In the genomic region with DNA sequence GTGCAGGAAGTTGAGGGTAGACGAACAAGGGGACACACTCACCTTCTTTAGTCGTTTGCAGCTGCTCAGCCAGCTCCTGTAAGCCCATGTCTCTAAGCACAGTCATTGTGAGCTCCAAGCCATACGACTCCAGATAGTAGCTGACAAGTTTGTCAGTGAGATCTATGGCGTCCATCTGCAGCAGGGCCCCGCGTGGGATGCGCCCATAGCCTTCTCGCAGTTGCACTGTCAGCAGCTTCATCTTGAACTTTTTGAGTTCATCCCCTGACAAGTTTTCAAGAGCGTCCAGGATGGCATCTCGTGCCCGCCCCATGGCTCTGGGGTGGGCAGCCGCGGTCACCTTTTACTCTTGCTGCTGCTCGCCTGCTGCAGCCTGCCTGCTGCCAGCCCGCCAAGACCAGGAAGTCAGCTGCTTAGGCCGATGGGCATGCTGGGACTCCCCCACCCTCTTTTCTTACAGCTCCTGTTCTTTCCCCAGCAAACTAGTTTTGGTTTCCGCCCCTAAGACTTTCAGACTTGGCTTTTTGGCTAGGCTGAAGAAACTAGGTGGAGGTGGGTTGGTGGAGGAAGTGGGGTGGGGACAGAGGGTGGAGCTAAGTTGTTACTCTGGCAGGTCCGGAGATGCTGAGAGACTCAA, we compare ENCODE assay signal across 8 mouse cellular contexts. TPM values are rescaled to one million over a fixed set of nuclear protein-coding genes. Genes with fewer than 3 reads are reported as not detected.
A peak's percentile ranks its signal among the peaks of the same experiment; 100 is the strongest.
DNase-seq lines count a peak whose midpoint lies in the region; ATAC-seq lines count a peak whose summit lies in the region.

Pycard (minus strand) TSS at position 527 of the 637 bp plus-strand sequence.

- peaks cover 53% of the 10 kb centered on the region for H3K36me3 ChIP-seq in forebrain, embryonic 10.5 days (replicated peaks)
- H3K36me3 ChIP-seq in hindbrain, embryonic 13.5 days = peaks cover 31% of the 10 kb centered on the region

- H3K9ac ChIP-seq in hindbrain, embryonic 13.5 days = peak within 1 kb of the TSS; percentile 36; the same call in 1 of the 2 replicates

- peak; percentile 32; the same call in 1 of the 2 replicates for ATAC-seq in hindbrain, embryonic 13.5 days (ENCODE audit: low FRiP score)
- ATAC-seq in monocyte, adult 5-6 weeks (replicated peaks; ENCODE audit: insufficient number of reproducible peaks, low FRiP score, low TSS enrichment, poor library complexity, severe bottlenecking) = peak; percentile 54

- peak within 1 kb of the TSS; percentile 36 for H3K4me2 ChIP-seq in hindbrain, embryonic 13.5 days

- peak within 1 kb of the TSS; percentile 25; the same call in 1 of the 2 replicates for H3K27ac ChIP-seq in forebrain, embryonic 10.5 days
- H3K27ac ChIP-seq in hindbrain, embryonic 13.5 days = no peak within 1 kb of the TSS

- H3K4me3 ChIP-seq in forebrain, embryonic 10.5 days = peak within 1 kb of the TSS; percentile 28
- H3K4me3 ChIP-seq in hindbrain, embryonic 13.5 days = peak within 1 kb of the TSS; percentile 2; the same call in 1 of the 2 replicates

- no peaks in the 10 kb centered on the region for H3K9me3 ChIP-seq in forebrain, embryonic 10.5 days
- H3K9me3 ChIP-seq in hindbrain, embryonic 13.5 days = no peaks in the 10 kb centered on the region

- WGBS in forebrain, embryonic 10.5 days = 24% methylated on average over 18 of the region's 18 CpGs
- 20% methylated on average over 18 of the region's 18 CpGs for WGBS in hindbrain, embryonic 13.5 days

- DNase-seq in cerebellum, postnatal 10 days = peak; percentile 30 to 35
- DNase-seq in cerebellum, adult 11 months = no peak
- DNase-seq in R1 (ENCODE audit: low read depth, low spot score) = peak; percentile 95
- DNase-seq in forebrain, embryonic 10.5 days (ENCODE audit: extremely low spot score, low spot score) = no peak
- DNase-seq in liver = peak; percentile 46
- DNase-seq in thymus, postnatal 0 days (ENCODE audit: low spot score) = peak; percentile 93

- no peaks in the 10 kb centered on the region for H3K27me3 ChIP-seq in forebrain, embryonic 10.5 days (ENCODE audit: poor library complexity, severe bottlenecking)
- no peaks in the 10 kb centered on the region for H3K27me3 ChIP-seq in hindbrain, embryonic 13.5 days

- peaks cover 13% of the 10 kb centered on the region for H3K4me1 ChIP-seq in forebrain, embryonic 10.5 days
- H3K4me1 ChIP-seq in hindbrain, embryonic 13.5 days (replicated peaks) = peaks cover 9% of the 10 kb centered on the region; the same call in 1 of the 2 replicates

RNA-seq across cellular contexts. Expression of gene Pycard, which starts in this region (rescaled TPM):
- 6.3 and 6.6 TPM in 2 replicates for polyA plus RNA-seq in forebrain, embryonic 10.5 days (2016; fragmentation: Nextera tagmentation; extraction: Ambion mirVana)
- 6.5 and 8.2 TPM in 2 replicates for polyA plus RNA-seq in hindbrain, embryonic 13.5 days (2015; fragmentation: Nextera tagmentation; extraction: Ambion mirVana)
- total RNA-seq in monocyte, adult 5-6 weeks (2017) = 65.7 to 90.8 TPM (median 79.5 TPM) in 3 replicates
- polyA plus RNA-seq in thymus, postnatal 0 days (2015; fragmentation: Nextera tagmentation; extraction: Ambion mirVana) = 372 and 387 TPM in 2 replicates

Comparison
In these comparisons a context has a peak if more than half of its experiments do, and no peak if none do; other contexts are left out.
1. RNA of gene Pycard (polyA plus RNA-seq): 372 to 387 TPM in thymus, postnatal 0 days; 6.5 to 8.2 TPM in hindbrain, embryonic 13.5 days and 6.3 to 6.6 TPM in forebrain, embryonic 10.5 days; every median in the first group is over 10 times any median in the second.
2. DNase-seq: peak in cerebellum, postnatal 10 days (2 of 2), R1 (single experiment), liver (single experiment) and thymus, postnatal 0 days (single experiment); none in cerebellum, adult 11 months (single experiment) and forebrain, embryonic 10.5 days (single experiment).